Mouse (Mus musculus): ENCODE results near the gene Dach1. TPM values are rescaled to one million over a fixed set of nuclear protein-coding genes. Genes with fewer than 3 reads are reported as not detected.

Gene Dach1
- polyA plus RNA-seq, 1 experiment, result 0.23 TPM

- WGBS, result 78% methylated on average over 2 of the region's 2 CpGs
- H3K4me1 ChIP-seq (ENCODE audit: control insufficient read depth, insufficient read depth, insufficient read length), result no peaks in the 10 kb centered on the region
- no peaks in the 10 kb centered on the region for H3K27me3 ChIP-seq (ENCODE audit: control insufficient read depth, insufficient read depth, low read length)
- no peaks in the 10 kb centered on the region for H3K36me3 ChIP-seq (ENCODE audit: control insufficient read depth, insufficient read depth, low read length)
- TF ChIP-seq CTCF (IDR thresholded peaks at IDR 0.05; ENCODE audit: extremely low read depth, insufficient read depth, insufficient read length, insufficient replicate concordance) (no peak), POLR2A (IDR thresholded peaks at IDR 0.05; ENCODE audit: low read depth, low read length) (no peak)
- no peak for DNase-seq (ENCODE audit: low read depth in 1 of 2, low spot score in 2 of 2)
- H3K4me3 ChIP-seq (ENCODE audit: extremely low read depth, insufficient read depth, insufficient read length), result no peak overlapping the region
- H3K27ac ChIP-seq (ENCODE audit: insufficient read depth, low read length), result no peak overlapping the region
Observed at GRCm38 (mm10) chr14:97743252-97743651, 426.3 kb downstream of the Dach1 start.

GRCm38 (mm10) chr14:97742785-97743184, 426.8 kb downstream of the Dach1 start:
- WGBS, result 73% methylated on average over 4 of the region's 4 CpGs
- TF ChIP-seq CTCF (IDR thresholded peaks at IDR 0.05; ENCODE audit: extremely low read depth, insufficient read depth, insufficient read length, insufficient replicate concordance) (no peak), POLR2A (IDR thresholded peaks at IDR 0.05; ENCODE audit: low read depth, low read length) (no peak)
- no peak overlapping the region for H3K4me3 ChIP-seq (ENCODE audit: extremely low read depth, insufficient read depth, insufficient read length)
- no peaks in the 10 kb centered on the region for H3K36me3 ChIP-seq (ENCODE audit: control insufficient read depth, insufficient read depth, low read length)
- no peaks in the 10 kb centered on the region for H3K27me3 ChIP-seq (ENCODE audit: control insufficient read depth, insufficient read depth, low read length)
- no peak for DNase-seq (ENCODE audit: low read depth in 1 of 2, low spot score in 2 of 2)
- H3K27ac ChIP-seq (ENCODE audit: insufficient read depth, low read length), result no peak overlapping the region
- H3K4me1 ChIP-seq (ENCODE audit: control insufficient read depth, insufficient read depth, insufficient read length), result no peaks in the 10 kb centered on the region
